Mouse (Mus musculus): Measurements from ENCODE around the gene Hjurp. TPM values are rescaled to one million over a fixed set of nuclear protein-coding genes. Genes with fewer than 3 reads are reported as not detected.

Gene Hjurp
- polyA plus RNA-seq (2016; fragmentation: Nextera tagmentation; extraction: Ambion mirVana), result 206 and 245 TPM in 2 replicates

- 1% methylated on average over 50 of the region's 50 CpGs for WGBS
- H3K4me3 ChIP-seq, result peak within 1 kb of the TSS; percentile 61
- H3K27ac ChIP-seq, result peak within 1 kb of the TSS; percentile 92
- H3K36me3 ChIP-seq, result peaks cover 39% of the 10 kb centered on the region
- H3K27me3 ChIP-seq (ENCODE audit: low read depth, poor library complexity, severe bottlenecking), result no peaks in the 10 kb centered on the region
- DNase-seq (ENCODE audit: low spot score), result peak; percentile 100
- peaks cover 18% of the 10 kb centered on the region; the same call in 1 of the 2 replicates for H3K9me3 ChIP-seq (replicated peaks)
- H3K4me1 ChIP-seq, result peaks cover 14% of the 10 kb centered on the region
Measured at GRCm38 (mm10) chr1:88277098-88277817, at the start of gene Hjurp, which contains the start of gene Trpm8. TSS of gene Hjurp (minus strand) at chr1:88277633. TSS of gene Trpm8 (plus strand) at chr1:88277661.

- 79% methylated on average over 3 of the region's 3 CpGs for WGBS
- no peak for DNase-seq (ENCODE audit: low spot score)
Measured at GRCm38 (mm10) chr1:88323101-88323500, 45.7 kb upstream of the Hjurp start.

DNA sequence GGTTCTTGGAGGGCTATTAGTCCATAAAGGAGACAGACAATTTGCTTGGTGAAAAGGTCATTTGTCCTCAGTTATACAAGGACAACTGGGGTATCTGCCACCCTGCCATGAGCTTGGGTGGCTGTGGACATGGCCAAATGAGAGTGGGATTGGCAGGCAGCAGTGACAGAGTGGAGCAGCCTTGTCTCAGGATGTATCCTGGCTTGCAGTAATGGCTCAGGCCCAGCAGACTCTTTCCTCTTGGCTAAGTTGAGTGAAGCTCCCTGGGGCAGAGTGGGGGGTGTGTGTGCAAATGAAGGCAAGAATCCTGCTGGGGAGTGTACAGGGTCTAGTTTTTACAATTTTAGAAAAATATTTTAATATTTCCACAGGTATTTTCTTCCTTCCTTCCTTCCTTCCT lies 44.7 kb upstream of the Hjurp start:
- no peaks in the 10 kb centered on the region for H3K27me3 ChIP-seq (ENCODE audit: low read depth, poor library complexity, severe bottlenecking)

More at GRCm38 (mm10) chr1:88323101-88323500, 45.7 kb upstream of the Hjurp start:
- Histone ChIP-seq H3K4me3 (no peak overlapping the region), H3K4me1 (no peaks in the 10 kb centered on the region), H3K27ac (no peak overlapping the region), H3K27me3 (ENCODE audit: low read depth, poor library complexity, severe bottlenecking) (no peaks in the 10 kb centered on the region), H3K9me3 (replicated peaks) (no peaks in the 10 kb centered on the region), H3K36me3 (no peaks in the 10 kb centered on the region)

DNA sequence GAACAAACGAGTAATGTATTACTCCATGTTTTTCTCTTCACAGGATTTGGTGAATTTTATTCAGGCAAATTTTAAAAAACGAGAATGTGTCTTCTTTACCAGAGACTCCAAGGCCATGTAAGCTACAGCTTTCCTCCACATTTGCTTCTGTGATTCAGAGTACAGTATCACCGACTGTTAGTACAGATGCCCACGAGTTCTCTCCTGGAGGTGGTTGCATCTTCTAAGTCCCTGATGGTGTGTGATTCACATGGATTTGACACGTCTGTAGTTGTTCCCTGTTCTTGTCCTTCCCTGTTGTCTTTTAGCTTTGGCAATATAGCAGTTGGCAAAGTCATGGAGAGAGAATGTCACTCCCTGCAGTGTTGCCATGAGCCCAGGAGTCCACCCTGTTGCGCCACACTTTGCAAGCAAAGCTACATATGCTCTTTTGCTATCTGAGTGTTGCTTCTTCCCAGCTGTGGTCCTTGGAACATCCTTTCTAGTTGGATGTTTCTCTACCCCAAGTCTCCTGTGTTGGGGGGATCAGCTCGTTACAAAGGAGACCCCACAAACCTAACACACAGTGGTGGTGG lies 43.5 kb upstream of the Hjurp start:
- Histone ChIP-seq H3K36me3 (no peaks in the 10 kb centered on the region), H3K9me3 (replicated peaks) (no peaks in the 10 kb centered on the region), H3K27ac (no peak overlapping the region), H3K4me1 (no peaks in the 10 kb centered on the region), H3K27me3 (ENCODE audit: low read depth, poor library complexity, severe bottlenecking) (no peaks in the 10 kb centered on the region), H3K4me3 (no peak overlapping the region)
- DNase-seq (ENCODE audit: low spot score), result no peak
- 83% methylated on average over 7 of the region's 7 CpGs for whole genome bisulfite sequencing

More for the DNA sequence above, 44.7 kb upstream of the Hjurp start:
- H3K36me3 ChIP-seq, result no peaks in the 10 kb centered on the region
- no peak overlapping the region for H3K4me3 ChIP-seq
- H3K9me3 ChIP-seq (replicated peaks), result no peaks in the 10 kb centered on the region
- DNase-seq (ENCODE audit: low spot score), result no peak
- H3K27ac ChIP-seq, result no peak overlapping the region
- no peaks in the 10 kb centered on the region for H3K4me1 ChIP-seq

DNA sequence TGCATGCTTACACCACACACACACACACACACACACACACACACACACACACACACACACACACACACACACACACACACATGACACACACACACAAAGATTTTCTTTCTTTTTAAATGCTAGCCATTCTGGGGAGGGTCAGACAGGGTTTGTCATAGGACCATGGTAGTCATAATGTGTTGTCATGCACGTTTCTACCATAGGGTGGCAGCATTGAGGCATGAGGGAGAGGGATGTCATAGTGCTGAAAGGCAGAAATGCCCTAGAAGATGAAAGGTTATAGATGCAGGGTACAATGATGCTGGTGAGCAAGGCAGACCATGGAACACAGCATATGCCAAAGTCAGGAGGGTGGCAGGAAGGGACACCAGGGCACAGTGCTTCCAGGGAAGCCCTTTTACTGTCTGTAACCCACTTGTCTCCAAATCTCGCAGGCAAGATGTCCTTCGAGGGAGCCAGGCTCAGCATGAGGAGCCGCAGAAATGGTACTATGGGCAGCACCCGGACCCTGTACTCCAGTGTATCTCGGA lies 41.2 kb upstream of the Hjurp start:
- DNase-seq (ENCODE audit: low spot score), result peak; percentile 61
- H3K36me3 ChIP-seq, result no peaks in the 10 kb centered on the region
- no peaks in the 10 kb centered on the region for H3K27me3 ChIP-seq (ENCODE audit: low read depth, poor library complexity, severe bottlenecking)
- no peaks in the 10 kb centered on the region for H3K9me3 ChIP-seq (replicated peaks)
- H3K4me3 ChIP-seq, result no peak overlapping the region
- 73% methylated on average over 6 of the region's 6 CpGs for WGBS
- no peak overlapping the region for H3K27ac ChIP-seq
- H3K4me1 ChIP-seq, result no peaks in the 10 kb centered on the region

- H3K4me1 ChIP-seq, result no peaks in the 10 kb centered on the region
- DNase-seq (ENCODE audit: low spot score), result no peak
- no peak overlapping the region for H3K27ac ChIP-seq
- 85% methylated on average over 1 of the region's 1 CpGs for WGBS
- H3K9me3 ChIP-seq (replicated peaks), result no peaks in the 10 kb centered on the region
- no peak overlapping the region for H3K4me3 ChIP-seq
- no peaks in the 10 kb centered on the region for H3K36me3 ChIP-seq
- H3K27me3 ChIP-seq (ENCODE audit: low read depth, poor library complexity, severe bottlenecking), result no peaks in the 10 kb centered on the region
Measured at GRCm38 (mm10) chr1:88317279-88317678, 39.8 kb upstream of the Hjurp start.

GRCm38 (mm10) chr1:88310349-88310748 lies 32.9 kb upstream of the Hjurp start:
- no peak overlapping the region for H3K27ac ChIP-seq
- H3K36me3 ChIP-seq, result no peaks in the 10 kb centered on the region
- no peak for DNase-seq (ENCODE audit: low spot score)
- no peaks in the 10 kb centered on the region for H3K27me3 ChIP-seq (ENCODE audit: low read depth, poor library complexity, severe bottlenecking)
- H3K4me1 ChIP-seq, result no peaks in the 10 kb centered on the region
- peaks cover 43% of the 10 kb centered on the region for H3K9me3 ChIP-seq (replicated peaks)
- WGBS, result 70% methylated on average over 3 of the region's 3 CpGs
- H3K4me3 ChIP-seq, result no peak overlapping the region

- Histone ChIP-seq H3K4me3 (no peak overlapping the region), H3K36me3 (no peaks in the 10 kb centered on the region), H3K27ac (no peak overlapping the region), H3K9me3 (replicated peaks) (peaks cover 46% of the 10 kb centered on the region), H3K4me1 (no peaks in the 10 kb centered on the region), H3K27me3 (ENCODE audit: low read depth, poor library complexity, severe bottlenecking) (no peaks in the 10 kb centered on the region)
- 56% methylated on average over 3 of the region's 3 CpGs for WGBS
- no peak for DNase-seq (ENCODE audit: low spot score)
Measured at GRCm38 (mm10) chr1:88309905-88310304, 32.5 kb upstream of the Hjurp start.

DNA sequence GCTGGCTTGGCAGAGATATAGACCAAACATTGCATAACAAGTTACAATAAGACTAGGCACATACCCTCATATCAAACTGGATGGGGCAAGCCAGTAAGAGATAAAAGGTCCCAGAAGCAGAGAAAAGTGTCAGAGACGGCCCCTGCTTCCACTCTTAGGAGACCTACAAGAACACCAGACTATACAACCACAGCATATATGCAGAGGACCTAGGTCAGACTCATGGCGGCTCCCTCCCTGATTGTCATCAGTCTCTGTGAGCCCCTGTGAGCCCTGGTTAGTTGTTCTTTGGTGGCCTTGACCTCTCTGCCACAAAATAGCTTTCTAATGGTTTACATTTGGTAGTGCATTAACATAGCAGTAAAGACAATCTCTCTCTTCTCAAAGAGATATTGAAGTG lies 31.6 kb upstream of the Hjurp start:
- H3K36me3 ChIP-seq, result no peaks in the 10 kb centered on the region
- H3K27me3 ChIP-seq (ENCODE audit: low read depth, poor library complexity, severe bottlenecking), result no peaks in the 10 kb centered on the region
- H3K9me3 ChIP-seq (replicated peaks), result peaks cover 52% of the 10 kb centered on the region
- peak; percentile 31 for DNase-seq (ENCODE audit: low spot score)
- H3K27ac ChIP-seq, result no peak overlapping the region
- WGBS, result 54% methylated on average over 2 of the region's 2 CpGs
- H3K4me1 ChIP-seq, result no peaks in the 10 kb centered on the region
- no peak overlapping the region for H3K4me3 ChIP-seq

GRCm38 (mm10) chr1:88307180-88307579 lies 29.7 kb upstream of the Hjurp start:
- H3K27ac ChIP-seq, result no peak overlapping the region

DNA sequence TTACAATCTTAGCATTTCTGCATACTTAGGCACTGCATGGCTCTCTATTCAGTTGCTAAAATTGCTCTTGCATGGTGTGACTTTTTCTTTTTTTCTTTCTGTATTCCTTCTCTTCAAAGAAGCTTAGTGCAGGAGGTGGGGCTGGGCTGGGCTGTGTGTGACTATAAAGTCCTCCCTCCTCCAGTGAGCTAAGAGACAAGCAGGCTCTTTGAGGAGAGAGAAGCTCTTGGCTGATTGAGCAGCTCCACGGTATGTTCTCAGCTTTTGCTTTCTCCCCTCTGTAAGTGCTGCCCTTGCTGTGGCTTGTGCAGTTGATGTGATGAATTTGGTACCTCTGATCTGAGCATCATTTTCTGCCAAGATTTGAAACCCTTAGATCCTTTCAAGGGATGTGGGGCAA lies 29.1 kb upstream of the Hjurp start:
- 65% methylated on average over 1 of the region's 1 CpGs for WGBS
- peaks cover 70% of the 10 kb centered on the region for H3K9me3 ChIP-seq (replicated peaks)
- no peaks in the 10 kb centered on the region for H3K36me3 ChIP-seq
- no peaks in the 10 kb centered on the region for H3K4me1 ChIP-seq
- H3K27ac ChIP-seq, result no peak overlapping the region
- H3K4me3 ChIP-seq, result no peak overlapping the region
- peak; percentile 35 for DNase-seq (ENCODE audit: low spot score)
- no peaks in the 10 kb centered on the region for H3K27me3 ChIP-seq (ENCODE audit: low read depth, poor library complexity, severe bottlenecking)

More at GRCm38 (mm10) chr1:88307180-88307579, 29.7 kb upstream of the Hjurp start:
- Histone ChIP-seq H3K4me1 (no peaks in the 10 kb centered on the region), H3K36me3 (no peaks in the 10 kb centered on the region), H3K9me3 (replicated peaks) (peaks cover 66% of the 10 kb centered on the region), H3K4me3 (no peak overlapping the region), H3K27me3 (ENCODE audit: low read depth, poor library complexity, severe bottlenecking) (no peaks in the 10 kb centered on the region)
- 67% methylated on average over 12 of the region's 12 CpGs for WGBS
- peak; percentile 31 for DNase-seq (ENCODE audit: low spot score)

GRCm38 (mm10) chr1:88305018-88305795 lies 27.8 kb upstream of the Hjurp start:
- DNase-seq (ENCODE audit: low spot score), result peak; percentile 29
- WGBS, result 57% methylated on average over 6 of the region's 6 CpGs
- Histone ChIP-seq H3K4me3 (no peak overlapping the region), H3K27ac (no peak overlapping the region), H3K36me3 (no peaks in the 10 kb centered on the region), H3K27me3 (ENCODE audit: low read depth, poor library complexity, severe bottlenecking) (no peaks in the 10 kb centered on the region), H3K4me1 (no peaks in the 10 kb centered on the region), H3K9me3 (replicated peaks) (peaks cover 80% of the 10 kb centered on the region)

All from limb, embryonic 10.5 days (tissue).